Mouse (Mus musculus) limb, embryonic 14.5 days (tissue): ENCODE data around the gene Tbc1d2. TPM values are rescaled to one million over a fixed set of nuclear protein-coding genes. Genes with fewer than 3 reads are reported as not detected.

Experiments
- ATAC-seq: fragments of 200-750 bp; cut with Nextera tagmentation; 2 replicates; pipeline ENCODE4 v1.8.0; 2017; ENCODE audit warnings: low read depth, moderate number of reproducible peaks, moderate TSS enrichment; ENCODE audit not compliant: low FRiP score
- DNase-seq: peaks from one replicate; pipeline ENCODE4 v3.0.0-alpha.2; 2015; ENCODE audit warnings: low spot score
- H3K27ac ChIP-seq: fragments of 300-500 bp; sonication (generic); replicated peaks from 2 replicates; pipeline ENCODE4 v1.5.1; 2014; ENCODE audit warnings: low read depth, mild to moderate bottlenecking, low read length, moderate library complexity, mixed read lengths
- H3K27me3 ChIP-seq: fragments of 300-500 bp; sonication (generic); 2 replicates; pipeline ENCODE4 v1.6.1; 2014; ENCODE audit warnings: low read length, mixed read lengths; ENCODE audit not compliant: control insufficient read depth, insufficient read depth
- H3K36me3 ChIP-seq: fragments of 300-500 bp; sonication (generic); 2 replicates; pipeline ENCODE4 v1.6.1; 2014; ENCODE audit warnings: mild to moderate bottlenecking, low read length, moderate library complexity, mixed read lengths; ENCODE audit not compliant: control insufficient read depth, insufficient read depth
- H3K4me1 ChIP-seq: fragments of 300-500 bp; sonication (generic); 2 replicates; pipeline ENCODE4 v1.6.1; 2014; ENCODE audit warnings: antibody characterized with exemption, low read length, mixed read lengths; ENCODE audit not compliant: control insufficient read depth, insufficient read depth
- H3K4me2 ChIP-seq: fragments of 300-500 bp; sonication (generic); replicated peaks from 2 replicates; pipeline ENCODE4 v1.6.1; 2014; ENCODE audit warnings: low read depth, mild to moderate bottlenecking, low read length, moderate library complexity; ENCODE audit not compliant: severe bottlenecking
- H3K4me3 ChIP-seq: fragments of 300-500 bp; sonication (generic); replicated peaks from 2 replicates; pipeline ENCODE4 v1.5.1; 2014; ENCODE audit warnings: low read length
- H3K9ac ChIP-seq: fragments of 300-500 bp; sonication (generic); 2 replicates; pipeline ENCODE4 v1.6.1; 2014; ENCODE audit warnings: mild to moderate bottlenecking, low read depth, low read length, moderate library complexity; ENCODE audit not compliant: severe bottlenecking
- H3K9me3 ChIP-seq: fragments of 300-500 bp; sonication (generic); 2 replicates; pipeline ENCODE4 v1.6.1; 2016; ENCODE audit warnings: low read length; ENCODE audit not compliant: control insufficient read depth
- POLR2A ChIP-seq: fragments of 200-500 bp; IDR thresholded peaks from 2 replicates; pipeline ENCODE4 v1.8.0; 2012; ENCODE audit warnings: inconsistent platforms, mild to moderate bottlenecking, moderate library complexity, borderline replicate concordance; ENCODE audit not compliant: insufficient read depth, insufficient read length; ENCODE audit errors: extremely low read depth
- WGBS: fragments of 180-500 bp; shearing (Covaris S2); extraction: QIAGEN DNeasy Blood & Tissue Kit; methylation state at CpG from one replicate; pipeline ENCODE4 v1.1.7; 2014; 5-methylcytosine and 5-hydroxymethylcytosine counted together
- polyA plus RNA-seq, 2 experiments: library from polyadenylated mRNA; depleted of rRNA in 1 of 2; stranded (reverse) in 1 of 2; unstranded in 1 of 2; fragments of >200 nt; fragmentation: Nextera tagmentation in 1 of 2; extraction: Ambion mirVana in 1 of 2; gene quantifications; 2 replicates each; pipeline versions ENCODE4 v1.2.1 to v1.2.3; 2012 to 2014

Tbc1d2 gene
- polyA plus RNA-seq, 2 experiments, result 1.5 to 2.1 TPM

DNA sequence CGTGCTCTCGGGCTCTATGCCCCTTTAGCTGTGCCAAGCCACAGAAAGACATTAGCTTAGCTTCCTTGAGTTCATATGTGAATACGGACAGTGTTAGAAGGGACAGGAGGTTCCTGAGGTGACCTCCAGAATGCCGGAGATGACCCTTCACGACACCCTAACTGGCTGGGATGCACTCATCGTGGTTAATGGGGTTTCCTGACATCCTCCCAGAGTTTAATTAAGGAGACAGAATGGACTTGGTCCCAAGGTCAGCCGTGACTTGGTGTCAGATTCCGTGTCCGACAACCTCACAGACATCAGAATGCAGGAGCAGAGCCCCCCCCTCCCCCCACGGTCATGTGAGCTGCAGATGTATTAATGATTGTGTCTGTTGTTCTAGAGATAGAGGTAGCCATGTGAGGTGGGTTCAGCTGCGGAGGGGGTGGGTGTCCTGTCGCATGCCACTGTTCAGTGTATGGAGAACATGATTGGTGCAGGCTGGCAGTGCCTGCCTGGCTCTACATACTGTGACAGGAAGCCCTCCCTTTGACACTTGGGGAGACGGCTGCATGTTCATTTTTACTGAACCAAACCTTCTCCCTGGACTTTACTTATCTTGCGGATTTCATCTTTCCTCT lies 38.3 kb upstream of the Tbc1d2 start:
- no peaks in the 10 kb centered on the region for H3K9me3 ChIP-seq
- no peak overlapping the region for H3K4me2 ChIP-seq
- no peak for TF ChIP-seq POLR2A
- no peak overlapping the region for H3K27ac ChIP-seq
- DNase-seq (no peak), ATAC-seq (no peak)
- no peaks in the 10 kb centered on the region for H3K36me3 ChIP-seq
- no peaks in the 10 kb centered on the region for H3K4me1 ChIP-seq
- H3K4me3 ChIP-seq, result no peak overlapping the region
- H3K9ac ChIP-seq, result no peak overlapping the region
- no peaks in the 10 kb centered on the region for H3K27me3 ChIP-seq
- 77% methylated on average over 14 of the region's 14 CpGs for WGBS

DNA sequence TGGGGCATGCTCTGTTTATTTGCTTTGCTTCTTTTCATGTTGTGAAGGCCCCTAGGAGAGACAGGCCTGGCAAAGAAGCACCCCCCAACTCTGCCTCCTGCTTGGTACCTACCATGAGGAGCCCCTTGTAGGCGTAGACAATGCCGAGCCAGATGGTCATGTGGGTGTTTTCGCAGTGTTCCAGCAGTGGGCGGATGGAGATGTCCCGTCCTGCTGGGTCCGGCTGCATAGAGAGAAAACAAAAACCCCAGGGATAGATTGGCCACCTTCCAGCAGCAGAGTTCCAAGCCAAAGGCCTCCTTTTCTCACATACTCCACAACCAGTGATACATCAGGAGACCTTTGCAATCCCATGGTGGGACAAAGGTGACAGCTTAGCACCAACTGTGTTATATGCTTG lies 34.2 kb upstream of the Tbc1d2 start:
- Histone ChIP-seq H3K9me3 (no peaks in the 10 kb centered on the region), H3K4me3 (no peak overlapping the region), H3K9ac (no peak overlapping the region), H3K27me3 (no peaks in the 10 kb centered on the region), H3K36me3 (no peaks in the 10 kb centered on the region), H3K27ac (no peak overlapping the region), H3K4me1 (no peaks in the 10 kb centered on the region), H3K4me2 (no peak overlapping the region)
- TF ChIP-seq POLR2A, result no peak
- no peak for ATAC-seq
- WGBS, result 67% methylated on average over 6 of the region's 6 CpGs
- no peak for DNase-seq

DNA sequence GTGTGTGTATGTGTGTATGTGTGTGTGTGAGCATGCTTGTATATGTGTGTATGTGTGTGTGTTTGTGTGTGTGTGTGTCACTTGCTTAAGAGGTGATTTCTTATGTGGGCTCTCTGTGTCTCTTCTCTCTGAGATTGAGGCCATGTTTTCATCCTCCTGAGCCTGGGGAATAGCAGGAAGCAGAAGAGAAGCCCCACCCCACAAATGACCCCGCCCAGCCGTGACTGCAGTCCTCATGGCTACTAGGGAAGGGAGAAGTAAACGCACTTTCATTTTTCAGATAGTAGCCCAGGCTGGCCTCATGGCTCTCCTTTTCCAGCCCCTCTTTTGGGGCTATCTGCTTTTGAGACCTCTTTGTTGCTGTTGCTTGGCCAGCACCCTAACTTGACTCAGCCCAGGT lies 26.6 kb upstream of the Tbc1d2 start:
- no peak overlapping the region for H3K9ac ChIP-seq
- no peak for ATAC-seq
- H3K4me2 ChIP-seq, result no peak overlapping the region
- H3K27me3 ChIP-seq, result no peaks in the 10 kb centered on the region
- H3K27ac ChIP-seq, result no peak overlapping the region
- no peaks in the 10 kb centered on the region for H3K9me3 ChIP-seq
- WGBS, result 69% methylated on average over 1 of the region's 3 CpGs
- H3K4me1 ChIP-seq, result no peaks in the 10 kb centered on the region
- no peak overlapping the region for H3K4me3 ChIP-seq
- no peaks in the 10 kb centered on the region for H3K36me3 ChIP-seq
- TF ChIP-seq POLR2A, result no peak
- no peak for DNase-seq

DNA sequence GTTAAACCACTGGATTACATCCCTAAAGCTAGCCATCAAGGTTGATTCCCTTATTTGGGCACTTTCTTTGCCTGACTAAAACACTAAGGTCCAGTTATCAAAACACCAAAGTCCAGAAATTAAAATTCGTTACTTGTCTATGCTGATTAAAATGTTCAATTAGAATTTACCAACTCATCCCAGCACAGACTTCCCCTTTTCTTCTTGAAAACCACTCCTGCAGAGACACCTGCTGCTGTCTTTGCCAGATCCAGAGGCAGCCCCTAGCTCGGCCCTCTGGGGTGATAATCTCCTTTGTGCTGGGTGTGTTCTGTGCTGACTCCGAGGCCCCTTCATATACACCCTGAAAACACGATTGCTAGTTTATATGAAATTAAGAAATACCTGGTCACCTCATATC lies 26.0 kb upstream of the Tbc1d2 start:
- Histone ChIP-seq H3K4me1 (no peaks in the 10 kb centered on the region), H3K9ac (no peak overlapping the region), H3K36me3 (no peaks in the 10 kb centered on the region), H3K9me3 (no peaks in the 10 kb centered on the region), H3K4me3 (no peak overlapping the region), H3K27ac (no peak overlapping the region), H3K4me2 (no peak overlapping the region), H3K27me3 (no peaks in the 10 kb centered on the region)
- no peak for DNase-seq
- no peak for ATAC-seq
- TF ChIP-seq POLR2A, result no peak
- WGBS, result 57% methylated on average over 4 of the region's 4 CpGs

DNA sequence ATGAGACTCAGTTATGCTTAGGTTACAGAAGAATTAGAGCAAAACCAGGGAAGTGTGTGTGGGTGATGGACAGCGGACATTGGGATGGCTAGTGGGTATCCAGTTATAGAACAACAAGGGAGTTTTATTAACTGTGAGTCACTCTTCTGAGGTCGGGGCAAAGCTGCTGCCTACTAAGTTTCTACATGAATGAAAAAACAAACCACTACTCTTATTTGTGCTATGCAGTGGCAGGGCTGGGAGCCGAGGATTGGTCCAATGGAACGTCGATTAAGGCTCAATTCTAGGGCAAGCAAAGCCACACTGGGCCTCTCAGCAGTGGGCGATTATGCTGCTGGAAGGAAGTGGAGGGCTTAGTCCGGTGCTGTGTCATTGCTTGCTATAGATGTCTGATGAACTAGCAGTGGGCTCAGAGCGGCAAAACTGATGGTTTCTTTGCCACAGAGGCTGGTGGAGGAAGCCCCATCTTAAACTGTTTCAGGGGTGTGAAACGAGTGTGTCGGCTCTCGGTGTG lies 25.3 kb upstream of the Tbc1d2 start:
- no peak overlapping the region for H3K4me3 ChIP-seq
- DNase-seq (no peak), ATAC-seq (no peak)
- WGBS, result 77% methylated on average over 11 of the region's 11 CpGs
- no peaks in the 10 kb centered on the region for H3K9me3 ChIP-seq
- H3K36me3 ChIP-seq, result no peaks in the 10 kb centered on the region
- no peak overlapping the region for H3K27ac ChIP-seq
- H3K4me1 ChIP-seq, result no peaks in the 10 kb centered on the region
- H3K4me2 ChIP-seq, result no peak overlapping the region
- H3K27me3 ChIP-seq, result no peaks in the 10 kb centered on the region
- TF ChIP-seq POLR2A, result no peak
- no peak overlapping the region for H3K9ac ChIP-seq
